Mouse (Mus musculus) liver, embryonic 16.5 days (tissue): Measurements from ENCODE around the gene Tlx1. TPM values are rescaled to one million over a fixed set of nuclear protein-coding genes. Genes with fewer than 3 reads are reported as not detected.

ENCODE experiments used
- ATAC-seq: fragments of 200-750 bp; cut with Nextera tagmentation; 2 replicates; pipeline ENCODE4 v1.8.0; 2017; ENCODE audit warnings: low read depth, mild to moderate bottlenecking, moderate number of reproducible peaks, moderate library complexity
- H3K27ac ChIP-seq: fragments of 300-500 bp; sonication (generic); 2 replicates; pipeline ENCODE4 v1.5.1; 2014; ENCODE audit warnings: mild to moderate bottlenecking, low read length
- H3K27me3 ChIP-seq: fragments of 300-500 bp; sonication (generic); 2 replicates; pipeline ENCODE4 v1.6.1; 2014; ENCODE audit warnings: low read depth, low read length, mixed read lengths; ENCODE audit not compliant: control insufficient read depth, insufficient read depth
- H3K36me3 ChIP-seq: fragments of 300-500 bp; sonication (generic); 2 replicates; pipeline ENCODE4 v1.6.1; 2014; ENCODE audit warnings: mild to moderate bottlenecking; ENCODE audit not compliant: control insufficient read depth, insufficient read depth
- H3K4me1 ChIP-seq: fragments of 300-500 bp; sonication (generic); 2 replicates; pipeline ENCODE4 v1.6.1; 2014; ENCODE audit warnings: low read depth, low read length, mixed read lengths; ENCODE audit not compliant: control insufficient read depth
- H3K4me2 ChIP-seq: fragments of 300-500 bp; sonication (generic); 2 replicates; pipeline ENCODE4 v1.6.1; 2014; ENCODE audit warnings: low read depth, low read length, mixed read lengths
- H3K4me3 ChIP-seq: fragments of 300-500 bp; sonication (generic); 2 replicates; pipeline ENCODE4 v1.5.1; 2014; ENCODE audit warnings: low read depth, mild to moderate bottlenecking, low read length
- H3K9ac ChIP-seq: fragments of 300-500 bp; sonication (generic); 2 replicates; pipeline ENCODE4 v1.6.1; 2014; ENCODE audit warnings: low read depth, low read length
- H3K9me3 ChIP-seq: fragments of 300-500 bp; sonication (generic); replicated peaks from 2 replicates; pipeline ENCODE4 v1.6.1; 2016; ENCODE audit warnings: low read length; ENCODE audit not compliant: control insufficient read depth
- WGBS: fragments of 180-500 bp; shearing (Covaris S2); extraction: QIAGEN DNeasy Blood & Tissue Kit; methylation state at CpG from one replicate; pipeline ENCODE4 v1.1.7; 2014; ENCODE audit not compliant: insufficient replicate concordance; 5-methylcytosine and 5-hydroxymethylcytosine counted together
- polyA plus RNA-seq: library from polyadenylated mRNA; unstranded; fragments of >200 nt; fragmentation: Nextera tagmentation; extraction: Ambion mirVana; gene quantifications from 2 replicates; pipeline ENCODE4 v1.2.1, GENCODE M21; 2015

Gene Tlx1
- polyA plus RNA-seq, 1 experiment from 2014 or later, result 0.07 TPM

- no peaks in the 10 kb centered on the region for H3K4me1 ChIP-seq
- ATAC-seq, result no peak
- H3K4me3 ChIP-seq, result no peak overlapping the region
- no peak overlapping the region for H3K9ac ChIP-seq
- peaks cover 79% of the 10 kb centered on the region for H3K27me3 ChIP-seq
- no peak overlapping the region for H3K27ac ChIP-seq
- WGBS, result 28% methylated on average over 7 of the region's 7 CpGs
- no peak overlapping the region for H3K4me2 ChIP-seq
- H3K36me3 ChIP-seq, result no peaks in the 10 kb centered on the region
- no peaks in the 10 kb centered on the region for H3K9me3 ChIP-seq
Observed at GRCm38 (mm10) chr19:45162181-45162580, 11.7 kb downstream of the Tlx1 start.

- peaks cover 73% of the 10 kb centered on the region for H3K27me3 ChIP-seq
- 5% methylated on average over 12 of the region's 12 CpGs for WGBS
- no peak for ATAC-seq
Observed at GRCm38 (mm10) chr19:45162871-45163270, 12.4 kb downstream of the Tlx1 start.

GRCm38 (mm10) chr19:45170451-45170850, 20.0 kb downstream of the Tlx1 start:
- H3K4me2 ChIP-seq, result no peak overlapping the region
- H3K27me3 ChIP-seq, result peaks cover 7% of the 10 kb centered on the region
- no peak for ATAC-seq
- WGBS, result 52% methylated on average over 7 of the region's 7 CpGs
- no peak overlapping the region for H3K9ac ChIP-seq
- H3K9me3 ChIP-seq, result no peaks in the 10 kb centered on the region
- H3K4me3 ChIP-seq, result no peak overlapping the region
- H3K4me1 ChIP-seq, result no peaks in the 10 kb centered on the region
- no peaks in the 10 kb centered on the region for H3K36me3 ChIP-seq
- H3K27ac ChIP-seq, result no peak overlapping the region

More at GRCm38 (mm10) chr19:45162871-45163270, 12.4 kb downstream of the Tlx1 start:
- Histone ChIP-seq H3K9ac (no peak overlapping the region), H3K4me3 (no peak overlapping the region), H3K9me3 (no peaks in the 10 kb centered on the region), H3K27ac (no peak overlapping the region), H3K4me2 (no peak overlapping the region), H3K36me3 (no peaks in the 10 kb centered on the region), H3K4me1 (no peaks in the 10 kb centered on the region)

GRCm38 (mm10) chr19:45174803-45175202, 24.3 kb downstream of the Tlx1 start:
- H3K4me2 ChIP-seq, result no peak overlapping the region
- H3K9ac ChIP-seq, result no peak overlapping the region
- H3K9me3 ChIP-seq, result no peaks in the 10 kb centered on the region
- H3K27me3 ChIP-seq, result peaks cover 2% of the 10 kb centered on the region; the same call in 1 of the 2 replicates
- peaks cover 2% of the 10 kb centered on the region for H3K4me1 ChIP-seq
- no peaks in the 10 kb centered on the region for H3K36me3 ChIP-seq
- 52% methylated on average over 7 of the region's 7 CpGs for WGBS
- H3K27ac ChIP-seq, result no peak overlapping the region
- H3K4me3 ChIP-seq, result no peak overlapping the region
- no peak for ATAC-seq

GRCm38 (mm10) chr19:45176269-45176668, 25.8 kb downstream of the Tlx1 start:
- H3K4me3 ChIP-seq, result no peak overlapping the region
- H3K4me1 ChIP-seq, result peaks cover 2% of the 10 kb centered on the region
- H3K4me2 ChIP-seq, result peak overlapping the region; percentile 26; the same call in 1 of the 2 replicates
- peaks cover 2% of the 10 kb centered on the region; the same call in 1 of the 2 replicates for H3K27me3 ChIP-seq
- 25% methylated on average over 8 of the region's 8 CpGs for WGBS
- H3K36me3 ChIP-seq, result no peaks in the 10 kb centered on the region
- H3K9me3 ChIP-seq, result no peaks in the 10 kb centered on the region
- peak; percentile 24; the same call in 1 of the 2 replicates for ATAC-seq
- H3K27ac ChIP-seq, result no peak overlapping the region
- H3K9ac ChIP-seq, result no peak overlapping the region

- no peak overlapping the region for H3K4me3 ChIP-seq
- peak overlapping the region; percentile 26 for H3K4me2 ChIP-seq
- WGBS, result 19% methylated on average over 26 of the region's 26 CpGs
- H3K27me3 ChIP-seq, result peaks cover 2% of the 10 kb centered on the region; the same call in 1 of the 2 replicates
- ATAC-seq, result no peak
- no peaks in the 10 kb centered on the region for H3K9me3 ChIP-seq
- H3K36me3 ChIP-seq, result no peaks in the 10 kb centered on the region
- H3K4me1 ChIP-seq, result peaks cover 2% of the 10 kb centered on the region
- H3K27ac ChIP-seq, result no peak overlapping the region
- no peak overlapping the region for H3K9ac ChIP-seq
Observed at GRCm38 (mm10) chr19:45177004-45177737, 26.7 kb downstream of the Tlx1 start.

- H3K4me2 ChIP-seq, result no peak overlapping the region
- no peak overlapping the region for H3K4me3 ChIP-seq
- H3K4me1 ChIP-seq, result peaks cover 2% of the 10 kb centered on the region
- no peaks in the 10 kb centered on the region for H3K9me3 ChIP-seq
- H3K27me3 ChIP-seq, result no peaks in the 10 kb centered on the region
- no peaks in the 10 kb centered on the region for H3K36me3 ChIP-seq
- no peak for ATAC-seq
- no peak overlapping the region for H3K27ac ChIP-seq
- H3K9ac ChIP-seq, result no peak overlapping the region
- WGBS, result 65% methylated on average over 4 of the region's 4 CpGs
Observed at GRCm38 (mm10) chr19:45179451-45179850, 29.0 kb downstream of the Tlx1 start.

GRCm38 (mm10) chr19:45180447-45180846, 30.0 kb downstream of the Tlx1 start:
- 68% methylated on average over 5 of the region's 5 CpGs for WGBS

GRCm38 (mm10) chr19:45194651-45195050, 44.2 kb downstream of the Tlx1 start:
- no peak overlapping the region for H3K4me3 ChIP-seq
- H3K9ac ChIP-seq, result no peak overlapping the region
- no peaks in the 10 kb centered on the region for H3K36me3 ChIP-seq
- 25% methylated on average over 4 of the region's 4 CpGs for WGBS
- no peak for ATAC-seq
- no peak overlapping the region for H3K27ac ChIP-seq
- no peak overlapping the region for H3K4me2 ChIP-seq
- H3K4me1 ChIP-seq, result no peaks in the 10 kb centered on the region
- 0 out of 2 replicates have a peak, but pooled peaks cover 2% of the 10 kb centered on the region for H3K9me3 ChIP-seq
- H3K27me3 ChIP-seq, result no peaks in the 10 kb centered on the region

More at GRCm38 (mm10) chr19:45180447-45180846, 30.0 kb downstream of the Tlx1 start:
- Histone ChIP-seq H3K27me3 (no peaks in the 10 kb centered on the region), H3K9ac (no peak overlapping the region), H3K4me2 (no peak overlapping the region), H3K9me3 (no peaks in the 10 kb centered on the region), H3K4me3 (no peak overlapping the region), H3K4me1 (peaks cover 2% of the 10 kb centered on the region), H3K36me3 (no peaks in the 10 kb centered on the region), H3K27ac (no peak overlapping the region)
- no peak for ATAC-seq
